Mouse (Mus musculus): ENCODE measurements around the gene Prc1.
A peak's percentile ranks its signal among the peaks of the same experiment; 100 is the strongest.

Gene Prc1

DNA sequence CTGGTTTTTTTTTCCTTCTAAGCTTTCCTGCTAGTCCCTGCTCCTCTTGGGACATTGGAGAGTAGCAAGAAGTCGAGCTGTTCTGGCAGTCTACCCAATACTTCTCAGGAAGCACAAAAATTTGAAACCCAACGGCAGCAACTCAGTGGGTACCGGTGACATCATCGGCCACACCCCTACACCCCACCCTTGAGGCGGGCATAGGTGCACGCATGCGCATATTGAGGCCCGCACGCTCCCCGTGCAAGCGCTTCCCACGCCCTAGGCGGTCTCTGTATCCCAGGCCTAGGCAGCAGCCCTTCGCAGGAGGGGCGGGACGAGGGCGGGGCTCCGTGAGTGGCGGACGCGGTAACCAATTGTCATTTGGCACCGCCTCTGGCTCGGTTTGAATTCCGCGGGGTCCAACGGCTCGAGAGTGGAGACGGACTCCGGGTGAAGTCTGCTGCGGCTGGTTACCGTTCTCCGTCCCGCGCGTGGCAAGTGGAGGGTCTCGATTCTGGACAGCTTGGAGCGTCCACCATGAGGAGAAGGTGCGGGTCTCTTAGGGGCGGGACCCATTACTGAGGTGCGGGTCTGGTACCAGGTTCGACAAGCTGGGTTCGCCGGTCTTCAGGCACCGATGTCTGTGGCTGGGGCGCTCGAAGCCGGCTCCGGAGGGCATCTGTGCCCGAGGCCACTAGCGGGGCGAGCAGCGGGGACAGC, at the start of gene Prc1:
Gene Prc1, plus strand, starts transcription at position 389 of the 702 bp plus-strand sequence.
- peak; percentile 92 for DNase-seq (ENCODE audit: extremely low read depth, low read depth)

DNA sequence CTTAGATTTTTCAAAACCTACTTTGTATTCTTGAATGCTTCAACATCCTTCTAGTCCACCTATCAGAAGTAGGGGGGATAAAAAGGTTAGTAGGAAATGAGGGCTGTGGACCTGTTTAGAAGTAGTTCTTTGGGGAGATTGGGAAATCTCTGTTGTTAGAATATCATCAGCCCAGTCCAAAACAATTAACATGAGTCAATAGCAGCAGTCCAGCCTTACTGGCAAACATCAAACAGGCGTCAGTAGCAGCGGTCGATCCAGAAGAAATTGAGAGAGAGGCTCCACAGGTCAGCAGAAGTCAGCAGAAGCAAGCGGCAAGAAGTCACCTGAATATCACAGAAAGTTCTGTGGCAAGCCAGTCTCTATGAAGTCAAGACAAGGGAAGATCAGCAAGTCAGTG, 49.4 kb upstream of the Prc1 start:
- DNase-seq (ENCODE audit: extremely low read depth, low read depth), result no peak

DNA sequence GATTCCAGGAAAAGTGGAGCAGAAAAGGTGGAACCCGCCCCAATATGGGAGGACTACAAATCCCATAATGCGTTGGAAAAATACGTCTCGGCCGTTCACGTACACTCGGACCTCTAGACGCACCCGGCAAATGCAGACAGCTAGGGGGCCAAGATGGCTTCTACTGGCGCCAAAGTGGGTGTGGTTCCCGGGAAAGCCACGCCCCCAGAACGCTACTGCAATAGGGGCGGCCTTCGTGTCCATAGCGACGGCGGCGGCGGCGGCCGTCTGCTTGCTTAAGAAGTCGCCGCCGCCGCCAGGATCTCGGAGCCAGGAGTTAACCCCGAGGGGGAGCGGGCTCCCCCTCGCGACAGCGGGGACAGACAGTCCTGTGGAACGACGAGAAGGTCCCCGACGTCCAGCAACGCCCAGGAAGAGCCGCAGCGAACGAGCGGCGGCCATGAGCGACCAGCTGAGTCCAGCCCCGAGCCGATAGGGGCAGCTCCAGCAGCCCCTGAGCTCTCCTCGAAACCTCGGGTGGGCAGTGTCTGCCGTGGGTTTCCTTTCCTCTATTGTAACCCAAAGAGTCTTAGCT, 48.0 kb upstream of the Prc1 start, which contains the start of gene Ttll13:
Gene Ttll13, plus strand, starts transcription at position 229 of the 574 bp plus-strand sequence.
- peak; percentile 92 for DNase-seq (ENCODE audit: extremely low read depth, low read depth)

DNA sequence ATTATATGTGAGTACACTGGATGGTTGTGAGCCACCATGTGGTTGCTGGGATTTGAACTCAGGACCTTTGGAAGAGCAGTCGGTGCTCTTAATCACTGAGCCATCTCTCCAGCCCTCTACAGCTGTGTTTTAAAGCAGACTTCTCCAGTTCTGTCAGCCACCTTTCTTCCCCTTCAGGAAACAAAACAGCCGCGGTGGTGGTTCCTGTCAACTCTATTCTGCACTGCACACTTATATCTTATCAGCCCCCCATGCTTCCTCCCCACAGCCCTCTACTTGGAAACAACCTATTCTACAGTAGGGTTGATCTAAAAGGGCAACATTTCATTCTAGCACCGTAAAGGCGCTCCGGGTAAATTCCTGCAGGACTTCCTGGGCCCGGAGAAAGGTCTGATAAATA, 47.4 kb upstream of the Prc1 start:
- DNase-seq (ENCODE audit: extremely low read depth, low read depth), result peak; percentile 68

DNA sequence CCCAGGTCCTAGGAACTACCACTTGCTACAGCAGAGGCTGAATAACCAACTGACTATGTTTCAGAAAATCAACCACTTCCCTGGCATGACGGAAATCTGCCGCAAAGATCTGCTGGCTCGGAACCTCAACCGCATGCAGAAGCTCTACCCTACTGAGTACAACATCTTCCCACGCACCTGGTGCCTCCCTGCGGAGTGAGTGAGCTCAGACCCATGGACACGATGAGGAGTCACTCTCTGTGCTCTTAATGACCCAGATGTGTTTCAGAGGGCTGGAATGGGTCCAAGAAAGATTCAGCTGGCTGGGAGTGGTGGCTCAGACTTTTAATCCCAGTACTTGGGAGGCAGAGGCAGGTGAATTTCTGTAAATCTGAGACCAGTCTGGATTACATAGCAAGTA, 41.8 kb upstream of the Prc1 start:
- no peak for DNase-seq (ENCODE audit: extremely low read depth, low read depth)

DNA sequence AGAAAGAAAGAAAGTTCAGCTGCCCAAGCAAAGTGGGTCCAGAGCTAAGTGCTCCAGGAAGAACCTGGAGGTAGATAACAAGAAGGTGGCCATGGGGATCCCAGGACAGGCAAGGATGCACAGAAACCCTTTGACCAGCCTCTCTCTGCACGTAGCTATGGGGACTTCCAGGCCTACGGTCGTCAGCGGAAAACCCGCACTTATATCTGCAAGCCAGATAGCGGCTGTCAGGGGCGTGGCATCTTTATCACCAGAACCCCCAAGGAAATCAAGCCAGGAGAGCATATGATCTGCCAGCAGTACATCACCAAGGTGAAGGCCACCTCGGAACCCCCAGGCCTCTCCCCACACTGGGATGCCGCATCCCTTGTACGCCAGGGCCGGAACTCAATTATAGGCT, 41.4 kb upstream of the Prc1 start:
- DNase-seq (ENCODE audit: extremely low read depth, low read depth), result no peak

DNA sequence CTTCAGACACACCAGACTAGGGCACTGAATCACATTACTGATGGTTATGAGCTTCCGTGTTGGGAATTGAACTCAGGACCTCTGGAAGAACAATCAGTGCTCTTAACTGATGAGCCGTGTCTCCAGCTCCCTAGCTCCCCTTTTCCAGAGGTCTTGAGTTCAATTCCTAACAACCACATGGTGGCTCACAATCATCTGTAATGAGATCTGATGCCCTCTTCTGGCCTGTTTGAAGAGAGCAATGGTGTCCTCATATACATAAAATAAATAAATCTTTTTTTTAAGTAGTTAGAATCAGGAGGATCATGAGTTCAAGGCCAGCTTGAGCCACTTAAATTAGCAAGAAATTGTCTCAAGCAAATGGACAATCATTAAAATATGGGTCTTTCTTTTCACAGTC, 38.3 kb upstream of the Prc1 start:
- DNase-seq (ENCODE audit: extremely low read depth, low read depth), result no peak

DNA sequence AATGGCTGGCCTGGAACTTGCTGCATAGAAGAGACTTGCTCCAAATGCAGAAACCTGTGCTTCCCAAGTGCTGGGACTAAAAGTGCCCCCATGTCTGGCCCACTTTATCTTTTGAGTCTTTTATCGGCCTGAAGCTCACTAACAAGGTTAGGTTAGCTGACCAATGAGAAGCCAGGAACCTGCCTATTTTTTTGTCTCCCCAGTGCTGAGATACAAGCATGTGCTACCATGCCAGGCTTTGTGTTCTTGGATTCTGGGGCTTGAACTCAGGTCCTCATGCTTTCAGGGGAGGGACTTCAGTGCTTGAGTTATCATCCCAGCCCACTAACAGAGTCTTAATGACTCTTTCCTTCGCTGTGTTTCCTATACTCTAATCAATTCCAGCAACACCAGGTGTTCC, 36.5 kb upstream of the Prc1 start:
- DNase-seq (ENCODE audit: extremely low read depth, low read depth), result no peak

DNA sequence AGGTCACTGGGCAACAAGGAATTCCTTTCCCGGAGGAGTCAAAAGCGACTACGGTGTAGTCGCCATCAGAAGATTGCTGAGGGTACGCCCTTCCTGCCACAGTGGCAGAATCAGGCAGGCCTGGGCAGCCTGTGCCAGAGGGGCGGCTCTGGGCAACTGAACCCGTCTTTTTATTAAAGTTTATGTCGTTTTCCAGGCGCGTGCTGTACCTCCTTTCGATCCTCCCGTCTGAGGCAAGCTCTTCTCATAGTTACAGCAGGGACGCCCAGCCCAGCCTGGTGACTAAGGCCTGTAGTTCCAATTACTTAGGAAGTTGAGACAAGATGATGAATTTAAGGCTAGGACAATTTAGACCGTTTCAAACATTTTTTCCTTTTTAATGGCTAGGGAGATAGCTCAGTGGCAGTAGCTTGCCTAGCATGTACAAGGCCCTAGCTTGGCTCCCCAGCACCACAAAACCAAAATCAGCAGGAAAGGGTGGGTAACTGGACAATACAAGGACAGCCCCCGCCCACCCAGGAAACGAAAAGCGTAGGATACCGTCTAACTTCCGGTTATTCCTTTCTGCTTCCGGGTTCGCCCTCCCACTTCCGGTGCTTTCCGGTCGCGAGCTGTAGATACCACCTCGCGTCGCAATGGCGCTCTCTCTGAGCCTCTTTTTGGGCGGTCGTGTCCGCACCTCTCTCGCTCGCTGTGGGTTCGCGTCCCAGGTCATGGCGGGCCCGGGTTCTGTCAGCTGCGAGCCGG, 33.5 kb upstream of the Prc1 start, which contains the start of gene Ngrn:
Gene Ngrn, plus strand, starts transcription at position 591 of the 747 bp plus-strand sequence.
- peak; percentile 73 for DNase-seq (ENCODE audit: extremely low read depth, low read depth)

DNA sequence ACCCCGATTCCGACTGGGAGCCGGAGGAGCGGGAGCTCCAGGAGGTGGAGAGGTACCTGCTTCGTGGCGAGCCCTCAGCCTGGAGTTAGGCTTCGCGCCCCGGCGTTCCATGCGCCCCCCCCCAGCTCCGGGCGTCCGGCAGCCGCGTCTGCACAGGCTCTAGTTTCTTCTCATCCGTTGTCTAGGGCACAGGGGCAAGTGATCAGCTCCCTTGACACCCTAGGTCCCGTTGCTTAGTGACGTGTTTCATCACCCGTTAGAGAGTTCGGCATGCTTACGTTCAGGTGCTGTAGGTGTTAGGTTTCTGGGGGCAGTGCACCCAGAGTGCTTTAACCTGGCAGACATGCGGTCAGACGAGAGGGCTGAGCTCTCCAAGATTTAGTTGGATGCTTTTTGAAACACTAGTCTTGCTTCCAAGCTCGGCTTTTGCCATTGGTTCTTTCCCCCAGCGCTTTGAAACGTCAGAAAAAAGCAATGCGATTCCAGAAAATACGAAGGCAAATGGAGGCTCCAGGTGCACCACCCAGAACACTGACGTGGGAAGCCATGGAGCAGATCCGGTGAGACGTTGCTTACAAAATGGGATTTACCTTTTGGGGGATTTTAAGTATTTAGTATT, 32.8 kb upstream of the Prc1 start:
- no peak for DNase-seq (ENCODE audit: extremely low read depth, low read depth)

DNA sequence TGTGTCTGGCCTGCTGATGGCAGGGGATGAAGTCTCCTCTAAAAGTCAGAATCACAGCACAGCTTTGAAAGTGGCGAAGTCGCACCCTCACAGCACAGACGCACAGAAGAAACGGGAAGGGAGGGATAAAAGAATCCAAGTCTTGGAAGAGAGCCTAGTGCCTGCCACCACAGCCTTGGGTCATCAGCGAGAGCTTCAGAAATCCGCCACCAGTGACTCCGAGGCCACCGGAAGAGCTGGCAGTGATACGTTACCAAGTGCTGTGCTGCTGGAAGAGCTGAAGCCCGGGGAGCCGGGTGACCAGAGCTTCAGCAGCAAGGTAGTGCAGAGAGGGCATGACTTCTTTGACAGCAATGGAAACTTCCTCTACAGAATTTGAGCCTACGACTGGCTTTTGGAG, 29.6 kb upstream of the Prc1 start:
- DNase-seq (ENCODE audit: extremely low read depth, low read depth), result no peak

DNA sequence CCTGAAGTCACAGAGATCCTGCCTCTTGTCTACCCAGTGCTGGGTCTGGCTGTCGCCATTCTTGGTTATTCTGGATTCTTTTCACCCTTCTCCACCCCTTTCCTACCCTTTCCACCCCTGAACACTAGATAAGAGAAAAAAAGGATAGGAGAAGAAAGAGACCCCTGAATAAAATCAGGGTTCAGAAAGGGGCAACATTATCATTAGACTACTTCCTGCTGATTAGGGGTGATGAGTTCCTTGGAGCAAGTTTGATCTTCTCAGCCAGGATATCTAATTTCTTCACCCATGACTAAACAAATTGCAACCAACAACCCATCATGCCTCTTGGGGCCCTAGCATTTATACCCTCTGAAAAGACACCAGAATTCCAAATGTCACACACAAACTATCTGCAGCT, 26.5 kb upstream of the Prc1 start:
- no peak for DNase-seq (ENCODE audit: extremely low read depth, low read depth)

DNA sequence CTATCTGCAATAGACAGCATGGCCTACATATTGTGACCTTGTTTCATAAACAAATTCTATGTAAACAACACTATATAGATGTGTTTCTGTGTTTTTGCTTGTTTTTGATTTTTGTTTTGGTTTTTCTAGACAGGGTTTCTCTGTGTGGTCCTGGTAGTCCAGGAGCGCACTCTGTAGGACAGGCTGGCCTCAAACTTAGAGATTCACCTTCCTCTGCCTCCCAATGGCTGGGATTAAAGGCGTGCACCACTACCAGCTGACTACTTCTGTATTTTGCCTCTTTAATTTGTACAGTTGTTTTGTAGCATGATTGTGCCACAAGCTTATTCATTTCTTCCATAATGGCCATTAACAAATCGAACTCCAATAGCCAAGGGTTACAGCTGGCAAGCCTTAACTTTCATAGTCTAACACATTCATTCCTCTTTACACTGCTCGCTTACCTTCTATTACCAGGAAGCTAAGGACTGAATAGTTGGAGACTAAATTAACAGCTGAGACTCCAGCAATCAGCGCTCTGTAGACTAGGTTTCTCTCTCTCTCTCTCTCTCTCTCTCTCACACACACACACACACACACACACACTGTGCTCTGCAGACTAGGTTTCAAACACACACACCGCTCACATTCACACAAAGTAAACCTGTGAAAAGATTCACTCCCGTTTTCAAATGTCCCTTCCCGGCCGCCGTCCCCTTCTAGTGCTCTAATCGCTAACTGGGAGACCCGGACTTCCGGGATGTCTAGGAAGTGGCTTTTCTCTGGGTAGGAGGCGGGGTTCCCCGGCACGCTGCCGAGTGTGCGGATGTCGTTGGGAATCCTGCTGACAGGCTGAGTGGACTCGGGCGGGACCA, 25.1 kb upstream of the Prc1 start, which contains the start of gene Vps33b:
Gene Vps33b, plus strand, starts transcription at position 753 of the 854 bp plus-strand sequence.
- peak; percentile 89 for DNase-seq (ENCODE audit: extremely low read depth, low read depth)

DNA sequence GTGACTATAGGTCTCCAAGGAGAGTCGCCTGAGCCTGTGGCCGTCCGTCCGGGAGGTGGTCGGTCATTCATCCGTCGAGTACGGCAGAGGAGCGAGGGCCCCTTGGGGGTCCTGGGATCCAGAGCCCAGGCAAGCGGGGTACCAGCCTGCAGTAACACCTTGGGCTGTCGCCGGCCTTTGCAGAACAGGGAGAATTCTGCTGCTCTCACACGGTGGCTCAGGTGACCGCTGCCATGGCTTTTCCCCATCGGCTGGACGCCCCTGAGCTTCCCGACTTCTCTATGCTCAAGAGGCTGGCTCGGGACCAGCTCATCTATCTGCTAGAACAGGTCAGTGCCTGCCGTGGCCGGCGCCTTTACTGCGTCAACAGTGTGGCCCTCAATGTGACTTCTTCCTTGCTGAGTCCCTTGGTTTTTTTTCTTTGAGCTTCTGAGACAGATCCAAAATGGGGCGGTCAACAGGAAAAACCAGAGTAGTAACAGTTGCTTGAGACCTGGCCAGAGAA, 24.4 kb upstream of the Prc1 start:
- no peak for DNase-seq (ENCODE audit: extremely low read depth, low read depth)

DNA sequence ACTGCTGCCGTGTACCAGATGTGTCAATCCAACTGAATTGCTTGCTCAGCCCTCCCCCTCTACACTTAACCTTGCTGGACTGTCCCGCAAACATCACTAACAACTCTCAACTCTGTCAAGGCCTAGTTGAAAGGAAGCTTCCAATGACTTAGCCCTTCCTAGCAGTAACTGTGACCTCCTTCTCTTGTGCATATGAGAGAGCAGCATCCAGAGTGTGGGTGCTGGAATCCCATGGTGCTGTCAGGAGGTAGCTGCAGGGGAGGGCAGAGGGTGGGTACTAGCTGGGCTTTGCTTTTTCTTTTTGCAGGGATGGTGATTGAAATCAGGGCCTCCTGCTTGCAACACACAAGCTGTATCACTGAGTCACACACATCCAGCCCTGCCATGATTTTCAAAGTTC, 20.8 kb upstream of the Prc1 start:
- no peak for DNase-seq (ENCODE audit: extremely low read depth, low read depth)

DNA sequence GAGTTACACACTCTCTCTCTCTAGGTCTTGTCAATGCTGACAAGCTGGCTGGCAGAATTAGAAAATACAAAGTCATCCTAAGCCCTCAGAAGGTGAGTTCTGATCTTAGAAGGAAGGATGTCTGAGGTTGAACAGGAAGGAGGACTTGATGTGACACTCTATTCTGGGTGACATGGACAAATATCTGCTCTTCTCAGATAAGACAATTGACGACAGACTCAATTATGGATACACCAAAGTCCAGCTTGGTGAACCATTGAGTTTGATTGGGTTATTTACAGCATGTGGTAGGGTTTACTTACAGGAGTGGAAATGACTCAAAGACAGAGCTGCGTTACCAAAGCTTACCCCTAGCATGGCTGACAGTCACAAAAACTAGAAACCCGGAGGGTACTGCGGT, 17.9 kb upstream of the Prc1 start:
- no peak for DNase-seq (ENCODE audit: extremely low read depth, low read depth)

DNA sequence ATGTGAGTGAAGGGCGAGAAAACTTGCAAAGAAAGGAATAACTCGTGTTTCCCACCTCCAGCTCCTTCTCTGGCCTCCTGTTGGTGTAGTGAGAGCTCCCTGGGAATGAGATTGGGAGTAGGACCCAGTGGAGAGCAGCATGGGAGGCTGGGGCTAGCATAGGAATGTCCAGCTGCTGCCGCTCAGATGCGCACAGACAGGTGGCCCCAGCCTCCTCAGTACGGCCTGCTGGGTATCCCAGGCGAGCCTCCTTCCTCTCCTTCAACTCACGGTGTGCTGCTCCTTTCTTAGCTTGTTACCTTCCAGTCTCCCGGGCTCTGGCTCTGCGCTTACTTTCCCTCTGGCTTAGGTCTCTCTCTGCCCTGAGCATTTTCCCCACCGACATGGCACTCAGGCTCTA, 14.2 kb upstream of the Prc1 start:
- DNase-seq (ENCODE audit: extremely low read depth, low read depth), result no peak

DNA sequence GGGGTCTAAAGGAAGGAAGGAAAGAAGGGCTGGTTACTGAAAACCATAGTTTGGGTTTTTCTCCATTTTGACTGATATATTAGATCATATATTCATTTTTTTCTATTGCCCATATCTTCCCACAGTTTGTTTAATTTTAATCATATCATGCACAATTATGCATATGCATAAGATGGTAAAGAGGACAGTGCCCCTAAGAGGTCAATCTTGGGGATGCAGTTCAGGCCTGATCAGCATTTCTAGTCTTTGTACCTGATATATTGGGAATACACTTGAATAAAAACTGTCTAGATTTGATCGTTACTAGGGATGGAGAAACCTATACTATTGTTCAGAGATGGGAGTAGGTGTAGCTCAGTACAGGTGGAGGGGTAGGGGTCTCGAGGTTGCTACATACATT, 13.3 kb upstream of the Prc1 start:
- DNase-seq (ENCODE audit: extremely low read depth, low read depth), result no peak

DNA sequence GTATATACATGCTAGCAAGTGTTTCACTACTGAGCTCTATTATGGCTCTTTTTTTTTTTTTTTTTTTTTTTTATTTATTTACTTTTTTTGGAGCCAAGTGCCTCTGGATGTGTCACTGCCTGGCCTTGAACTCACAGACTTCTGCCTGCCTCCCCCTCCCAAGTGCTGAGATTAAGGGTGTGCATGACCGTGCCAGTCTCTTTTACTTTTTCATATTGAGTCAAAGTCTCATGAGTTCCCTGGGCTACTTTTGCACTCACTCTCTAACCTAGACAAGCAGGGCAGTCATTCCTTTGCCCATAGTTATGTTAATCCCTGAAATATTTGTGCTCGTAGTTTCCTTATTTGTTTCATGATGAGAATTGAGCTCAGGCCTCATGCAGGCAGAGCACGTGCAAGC, 12.6 kb upstream of the Prc1 start:
- DNase-seq (ENCODE audit: extremely low read depth, low read depth), result no peak

DNA sequence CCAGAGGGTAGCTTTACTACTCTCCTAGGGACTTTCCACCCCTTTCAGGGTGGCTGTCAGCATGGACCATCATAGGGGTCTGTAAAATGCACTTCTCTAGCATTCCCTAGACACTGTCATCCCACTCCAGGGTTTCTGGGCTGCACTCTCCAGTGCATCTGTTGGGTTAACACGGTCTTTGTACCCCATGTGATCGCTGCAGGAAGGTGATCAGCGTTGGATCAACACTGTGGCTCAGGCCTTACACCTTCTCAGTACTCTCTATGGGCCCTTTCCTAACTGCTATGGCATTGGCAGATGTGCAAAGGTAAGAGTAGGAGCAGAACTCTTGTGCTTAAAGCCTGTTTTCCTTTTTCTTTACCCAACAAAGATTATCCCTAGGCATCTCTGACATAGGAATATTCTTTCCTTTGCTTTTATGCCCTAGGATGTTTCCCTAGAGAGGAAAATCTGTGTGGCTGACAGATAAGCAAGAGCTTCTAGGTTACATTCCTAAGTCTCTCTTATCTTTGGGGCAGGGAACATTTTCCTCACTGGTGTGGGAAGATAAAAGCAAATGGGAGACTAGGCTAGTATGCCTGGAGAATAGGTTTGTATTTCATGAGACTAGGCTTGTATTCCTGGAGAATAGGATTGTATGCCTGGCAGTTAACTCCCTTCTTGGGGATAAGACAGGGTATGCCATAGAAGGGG, 10.9 kb upstream of the Prc1 start:
- no peak for DNase-seq (ENCODE audit: extremely low read depth, low read depth)

All from MEL-GATA-1-ER (cell line).